Mouse (Mus musculus): ENCODE measurements around the gene Gprin1.

Gprin1 gene

GRCm38 (mm10) chr13:54710866-54711265, 38.8 kb downstream of the Gprin1 start:
- TF ChIP-seq GATA4 (IDR thresholded peaks at IDR 0.05; ENCODE audit: insufficient replicate concordance, low read length): no peak

GRCm38 (mm10) chr13:54704890-54705289, 44.8 kb downstream of the Gprin1 start:
- no peak for TF ChIP-seq GATA4 (IDR thresholded peaks at IDR 0.05; ENCODE audit: insufficient replicate concordance, low read length)

GRCm38 (mm10) chr13:54702507-54702906, 47.2 kb downstream of the Gprin1 start:
- TF ChIP-seq GATA4 (IDR thresholded peaks at IDR 0.05; ENCODE audit: insufficient replicate concordance, low read length): no peak

DNA sequence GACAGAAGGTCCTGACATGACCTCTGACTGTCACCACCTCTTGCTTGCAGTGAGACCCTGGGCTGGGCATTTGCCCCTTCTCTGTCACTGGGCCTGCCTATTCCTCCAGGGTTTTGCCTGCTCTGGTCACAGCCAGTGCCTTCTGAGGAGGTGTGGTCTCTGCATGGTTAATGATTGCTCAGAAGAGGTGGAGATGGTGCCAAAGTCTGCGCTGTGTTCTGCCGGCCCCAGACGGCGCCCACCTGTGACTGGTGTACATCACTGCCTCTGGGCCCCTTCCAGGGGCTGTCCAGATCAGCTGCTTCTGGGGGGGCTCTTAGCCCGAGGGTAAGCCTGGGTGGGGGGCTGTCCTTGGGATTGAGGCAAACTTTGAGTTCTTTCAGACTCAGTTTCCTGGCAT, 48.4 kb downstream of the Gprin1 start, which contains the start of gene Cdhr2:
Gene Cdhr2 (plus strand): TSS at position 219 of the 400 bp plus-strand sequence.
- TF ChIP-seq GATA4 (IDR thresholded peaks at IDR 0.05; ENCODE audit: insufficient replicate concordance, low read length): no peak

GRCm38 (mm10) chr13:54695479-54696230, 54.0 kb downstream of the Gprin1 start:
- TF ChIP-seq GATA4 (IDR thresholded peaks at IDR 0.05; ENCODE audit: insufficient replicate concordance, low read length): no peak

- no peak for TF ChIP-seq GATA4 (IDR thresholded peaks at IDR 0.05; ENCODE audit: insufficient replicate concordance, low read length)
These were observed 55.2 kb downstream of the Gprin1 start for GRCm38 (mm10) chr13:54694348-54695060.

DNA sequence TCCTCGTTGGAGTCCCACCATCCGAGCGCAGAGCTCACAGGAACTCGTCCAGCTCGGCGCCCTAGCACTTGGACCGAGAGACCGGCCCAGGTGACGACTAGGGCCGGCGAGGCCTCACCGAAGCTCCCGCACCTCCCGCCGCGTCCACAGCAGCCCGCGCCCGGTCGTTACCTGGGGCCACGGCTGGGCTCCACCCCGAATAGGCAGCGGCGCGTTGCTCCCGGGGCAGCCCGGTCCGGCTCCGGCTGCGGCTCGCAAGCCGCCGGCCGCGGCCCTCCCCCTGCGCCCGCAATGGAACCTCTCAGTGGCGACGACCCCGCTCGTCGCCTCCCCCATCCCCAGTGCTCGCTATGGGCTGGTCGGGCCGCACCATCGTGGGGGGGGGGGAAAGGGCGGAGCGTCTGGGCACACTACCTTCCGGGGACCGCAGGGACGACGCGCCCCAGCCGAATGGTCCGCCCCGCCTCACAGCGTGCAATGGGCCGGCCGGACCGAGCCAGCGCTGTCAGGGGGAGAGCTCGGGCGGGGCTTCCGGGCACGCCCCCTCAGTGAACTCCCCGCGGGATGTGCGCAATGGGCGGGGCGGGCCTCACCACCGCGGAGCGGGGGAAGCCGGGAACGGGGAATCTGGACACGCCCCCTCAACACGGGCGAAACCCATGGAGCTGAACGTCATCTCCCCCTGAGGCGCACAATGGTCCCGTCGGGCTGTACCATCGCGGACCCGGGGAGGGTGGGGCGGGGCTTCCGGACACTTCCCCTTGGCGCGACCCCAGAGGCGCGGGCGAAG, 55.9 kb downstream of the Gprin1 start, which contains the start of gene Rnf44:
Gene Rnf44 (minus strand): TSS at position 350 of the 790 bp plus-strand sequence.
- peak; percentile 66; the same call in 1 of the 2 replicates for TF ChIP-seq GATA4 (IDR thresholded peaks at IDR 0.05; ENCODE audit: insufficient replicate concordance, low read length)

- no peak for TF ChIP-seq GATA4 (IDR thresholded peaks at IDR 0.05; ENCODE audit: insufficient replicate concordance, low read length)
These were observed 56.7 kb downstream of the Gprin1 start for GRCm38 (mm10) chr13:54692711-54693557.

DNA sequence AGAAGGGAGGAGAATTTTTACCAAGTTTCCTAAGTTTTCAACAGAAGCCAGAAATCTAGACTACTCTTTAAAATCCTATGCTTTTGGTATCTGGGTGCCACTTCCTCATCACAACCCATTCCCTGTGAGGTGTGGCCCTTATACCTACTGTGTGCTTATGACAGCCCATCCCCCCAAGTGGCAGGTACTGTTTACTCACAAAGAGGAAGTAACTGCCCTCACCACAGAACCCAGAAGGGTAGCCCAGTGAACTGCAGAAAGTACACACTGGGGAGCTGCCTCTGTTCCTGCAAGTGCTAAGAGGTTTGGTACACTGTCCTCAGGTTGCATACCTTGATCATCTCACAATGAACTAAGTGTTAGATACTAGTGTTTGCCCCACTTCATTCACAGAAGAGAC, 57.9 kb downstream of the Gprin1 start:
- TF ChIP-seq GATA4 (IDR thresholded peaks at IDR 0.05; ENCODE audit: insufficient replicate concordance, low read length): no peak

DNA sequence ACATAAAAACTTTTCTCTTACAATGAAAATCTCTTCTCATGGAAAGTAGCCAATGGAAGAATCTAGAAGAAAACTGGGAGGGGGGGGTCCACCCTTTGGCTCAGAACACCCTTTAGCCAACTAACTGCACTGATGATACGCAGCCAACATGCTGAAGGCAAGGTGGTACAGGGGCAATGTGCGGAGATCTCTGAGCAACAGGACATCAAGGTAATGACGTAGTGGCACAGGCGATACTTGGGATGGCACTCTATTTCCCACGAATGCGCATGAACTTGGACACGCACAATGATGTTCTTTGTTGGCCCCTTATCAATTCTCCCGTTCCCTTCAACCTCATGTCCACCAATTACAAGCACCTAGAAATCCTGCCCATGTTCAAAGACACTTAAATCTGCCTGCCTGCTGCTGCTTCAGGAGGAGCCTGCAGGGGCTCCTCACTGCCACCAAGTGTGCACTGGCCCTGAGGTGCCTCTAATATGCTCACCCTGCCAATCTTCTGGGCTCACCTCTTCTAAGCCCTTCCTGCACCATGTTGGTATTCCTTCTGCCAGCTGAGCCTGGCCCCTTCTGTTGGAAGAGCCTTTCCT, 59.4 kb downstream of the Gprin1 start:
- no peak for TF ChIP-seq GATA4 (IDR thresholded peaks at IDR 0.05; ENCODE audit: insufficient replicate concordance, low read length)

- TF ChIP-seq GATA4 (IDR thresholded peaks at IDR 0.05; ENCODE audit: insufficient replicate concordance, low read length): no peak
These were observed 61.9 kb downstream of the Gprin1 start for GRCm38 (mm10) chr13:54687575-54688424.

GRCm38 (mm10) chr13:54687096-54687495, 62.6 kb downstream of the Gprin1 start:
- no peak for TF ChIP-seq GATA4 (IDR thresholded peaks at IDR 0.05; ENCODE audit: insufficient replicate concordance, low read length)

Measured in liver, adult (tissue).